ENCODE assay signal across 25 mouse cellular contexts in the genomic region with DNA sequence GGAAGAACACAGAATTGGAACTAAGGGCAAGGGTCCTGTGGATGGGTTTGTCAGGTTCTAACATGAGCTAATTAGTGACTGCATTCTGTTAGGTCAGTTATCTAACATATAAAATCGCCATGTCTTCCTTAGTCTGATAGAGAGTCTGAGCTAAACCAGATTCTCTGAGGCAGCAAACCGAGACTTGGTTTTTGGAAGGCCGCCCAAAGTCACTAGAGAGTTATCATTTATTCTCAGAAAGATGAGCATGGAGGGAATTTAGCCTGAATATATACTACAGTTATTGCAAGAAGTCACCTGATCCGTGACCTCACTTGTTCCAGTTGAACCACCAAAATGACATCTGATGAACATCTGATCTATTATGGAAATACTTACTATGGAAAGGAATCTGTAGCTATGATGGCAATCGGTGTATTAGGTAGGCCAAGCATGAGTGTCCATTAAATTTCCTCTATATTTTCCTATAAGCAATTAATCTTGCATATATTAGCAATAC.
DNase-seq lines count a peak whose midpoint lies in the region; ATAC-seq lines count a peak whose summit lies in the region.
"Had no signal": no experiment of that assay in that cellular context is flagged by ENCODE, and none has a peak within 500 bp of the region (broad histone marks: within the 10 kb centered on the region; RNA-seq: fewer than 3 reads in every experiment).

No protein-coding gene starts in this region.

- no peaks in the 10 kb centered on the region for H3K36me3 ChIP-seq in hindbrain, embryonic 13.5 days
- H3K36me3 ChIP-seq in hindbrain, embryonic 11.5 days (ENCODE audit: control insufficient read depth, insufficient read depth, low read length) = no peaks in the 10 kb centered on the region
- H3K36me3 ChIP-seq in midbrain, embryonic 14.5 days (ENCODE audit: control insufficient read depth, insufficient read depth, low read length) = no peaks in the 10 kb centered on the region
- H3K36me3 ChIP-seq in midbrain, embryonic 11.5 days (ENCODE audit: control insufficient read depth, insufficient read depth, low read length) = no peaks in the 10 kb centered on the region
- H3K36me3 ChIP-seq: heart, embryonic 10.5 days; heart, embryonic 15.5 days; hindbrain, embryonic 15.5 days; intestine, embryonic 15.5 days had no signal

- peaks cover 22% of the 10 kb centered on the region for H3K4me1 ChIP-seq in hindbrain, embryonic 13.5 days (replicated peaks)
- no peaks in the 10 kb centered on the region; the same call in 1 of the 2 replicates for H3K4me1 ChIP-seq in hindbrain, embryonic 11.5 days (replicated peaks; ENCODE audit: control insufficient read depth, insufficient read depth, low read length)
- H3K4me1 ChIP-seq in midbrain, embryonic 14.5 days (ENCODE audit: control insufficient read depth, insufficient read depth, low read length) = peaks cover 27% of the 10 kb centered on the region
- H3K4me1 ChIP-seq in midbrain, embryonic 11.5 days (ENCODE audit: control insufficient read depth, insufficient read depth, low read length) = peaks cover 16% of the 10 kb centered on the region
- H3K4me1 ChIP-seq: heart, embryonic 10.5 days; heart, embryonic 15.5 days; intestine, embryonic 15.5 days had no signal

- H3K27ac ChIP-seq in hindbrain, embryonic 13.5 days = peak overlapping the region; percentile 81
- H3K27ac ChIP-seq in hindbrain, embryonic 11.5 days (ENCODE audit: low read depth, low read length) = no peak overlapping the region
- peak overlapping the region; percentile 84; the same call in 1 of the 2 replicates for H3K27ac ChIP-seq in midbrain, embryonic 14.5 days (replicated peaks; ENCODE audit: low read depth, low read length)
- no peak overlapping the region for H3K27ac ChIP-seq in midbrain, embryonic 11.5 days (ENCODE audit: low read depth, low read length)
- H3K27ac ChIP-seq: heart, embryonic 10.5 days; heart, embryonic 15.5 days; intestine, embryonic 15.5 days; liver, embryonic 14.5 days; macrophage had no signal

- H3K4me2 ChIP-seq in hindbrain, embryonic 13.5 days = no peak overlapping the region
- no peak overlapping the region for H3K4me2 ChIP-seq in hindbrain, embryonic 11.5 days (replicated peaks; ENCODE audit: low read depth, low read length)
- H3K4me2 ChIP-seq in midbrain, embryonic 14.5 days (ENCODE audit: low read length) = no peak overlapping the region
- H3K4me2 ChIP-seq in midbrain, embryonic 11.5 days = no peak overlapping the region
- H3K4me2 ChIP-seq: heart, embryonic 15.5 days; hindbrain, embryonic 15.5 days; intestine, embryonic 15.5 days had no signal

- ATAC-seq in hindbrain, embryonic 13.5 days (ENCODE audit: low FRiP score) = no peak
- no peak for ATAC-seq in hindbrain, embryonic 11.5 days (ENCODE audit: low FRiP score)
- no peak for ATAC-seq in midbrain, embryonic 14.5 days (ENCODE audit: low FRiP score, low TSS enrichment)
- ATAC-seq in midbrain, embryonic 11.5 days (ENCODE audit: low FRiP score) = no peak
- ATAC-seq: intestine, embryonic 15.5 days had no signal

- H3K9me3 ChIP-seq in hindbrain, embryonic 13.5 days = no peaks in the 10 kb centered on the region
- H3K9me3 ChIP-seq in hindbrain, embryonic 11.5 days (ENCODE audit: control insufficient read depth, low read length) = no peaks in the 10 kb centered on the region
- H3K9me3 ChIP-seq in midbrain, embryonic 14.5 days (ENCODE audit: control insufficient read depth, low read length) = no peaks in the 10 kb centered on the region
- no peaks in the 10 kb centered on the region for H3K9me3 ChIP-seq in midbrain, embryonic 11.5 days (ENCODE audit: control insufficient read depth, low read length)
- H3K9me3 ChIP-seq: heart, embryonic 10.5 days; heart, embryonic 15.5 days; hindbrain, embryonic 15.5 days; intestine, embryonic 15.5 days had no signal

- H3K27me3 ChIP-seq in hindbrain, embryonic 13.5 days = no peaks in the 10 kb centered on the region
- no peaks in the 10 kb centered on the region for H3K27me3 ChIP-seq in hindbrain, embryonic 11.5 days (ENCODE audit: control insufficient read depth, insufficient read depth, low read length)
- H3K27me3 ChIP-seq in midbrain, embryonic 14.5 days (ENCODE audit: control insufficient read depth, insufficient read depth, low read length) = no peaks in the 10 kb centered on the region
- H3K27me3 ChIP-seq in midbrain, embryonic 11.5 days (ENCODE audit: control insufficient read depth, insufficient read depth, low read length) = no peaks in the 10 kb centered on the region
- H3K27me3 ChIP-seq: CH12.LX; heart, embryonic 15.5 days; hindbrain, embryonic 15.5 days; intestine, embryonic 15.5 days had no signal

- peak; percentile 41 to 49 for DNase-seq in cerebellum, postnatal 14 days
- no peak for DNase-seq in cerebellum, adult 9-11 months
- no peak for DNase-seq in hindbrain, embryonic 11.5 days (ENCODE audit: low spot score)
- DNase-seq in midbrain, embryonic 14.5 days = no peak
- no peak for DNase-seq in midbrain, embryonic 11.5 days (ENCODE audit: low spot score, missing footprints)
- DNase-seq in right cerebral cortex, adult 18-20 months = no peak
- DNase-seq: adrenal gland, adult 8-10 months; gastrocnemius, postnatal 25 days; heart, adult 11 months; kidney, adult 2 months; kidney, postnatal 36 days; layer of hippocampus, postnatal 36 days; liver; lung, adult 2 months; lung, postnatal 10 days; right cerebral cortex, postnatal 14 days; thymus, postnatal 4 days had no signal

- H3K4me3 ChIP-seq in hindbrain, embryonic 13.5 days = no peak overlapping the region
- no peak overlapping the region for H3K4me3 ChIP-seq in hindbrain, embryonic 11.5 days (ENCODE audit: low read depth, low read length)
- H3K4me3 ChIP-seq in midbrain, embryonic 14.5 days (replicated peaks; ENCODE audit: low read depth, low read length) = no peak overlapping the region
- H3K4me3 ChIP-seq in midbrain, embryonic 11.5 days (ENCODE audit: low read depth, low read length) = no peak overlapping the region
- H3K4me3 ChIP-seq: heart, embryonic 10.5 days; heart, embryonic 15.5 days; hindbrain, embryonic 15.5 days; intestine, embryonic 15.5 days had no signal

- WGBS in hindbrain, embryonic 13.5 days = 85% methylated on average over 5 of the region's 5 CpGs
- WGBS in hindbrain, embryonic 11.5 days = 91% methylated on average over 5 of the region's 5 CpGs
- 92% methylated on average over 5 of the region's 5 CpGs for WGBS in midbrain, embryonic 14.5 days
- WGBS in midbrain, embryonic 11.5 days = 95% methylated on average over 5 of the region's 5 CpGs

- no peak overlapping the region for H3K9ac ChIP-seq in hindbrain, embryonic 13.5 days
- H3K9ac ChIP-seq in hindbrain, embryonic 11.5 days (ENCODE audit: low read depth, low read length) = no peak overlapping the region
- H3K9ac ChIP-seq in midbrain, embryonic 14.5 days (replicated peaks; ENCODE audit: low read length) = no peak overlapping the region
- H3K9ac ChIP-seq in midbrain, embryonic 11.5 days (ENCODE audit: low read length) = no peak overlapping the region
- H3K9ac ChIP-seq: heart, embryonic 15.5 days; hindbrain, embryonic 15.5 days; intestine, embryonic 15.5 days; liver, embryonic 14.5 days had no signal

Comparison
In these comparisons a context has a peak if more than half of its experiments do, and no peak if none do; other contexts are left out.
1. DNase-seq: peak in cerebellum, postnatal 14 days (2 of 2); none in cerebellum, adult 9-11 months (single experiment), hindbrain, embryonic 11.5 days (single experiment), midbrain, embryonic 14.5 days (single experiment), midbrain, embryonic 11.5 days (single experiment) and right cerebral cortex, adult 18-20 months (single experiment).
2. H3K27ac ChIP-seq: peak in hindbrain, embryonic 13.5 days (single experiment) and midbrain, embryonic 14.5 days (single experiment); none in hindbrain, embryonic 11.5 days (single experiment) and midbrain, embryonic 11.5 days (single experiment).